Mouse (Mus musculus) embryo, embryonic 10 days (tissue): ENCODE results near the gene Dcun1d2.
A peak's percentile ranks its signal among the peaks of the same experiment; 100 is the strongest.

ENCODE experiments used
- DNase-seq: peaks from one replicate; pipeline ENCODE4 v3.0.0-alpha.2; 2015; ENCODE audit warnings: low spot score

Dcun1d2 gene

DNA sequence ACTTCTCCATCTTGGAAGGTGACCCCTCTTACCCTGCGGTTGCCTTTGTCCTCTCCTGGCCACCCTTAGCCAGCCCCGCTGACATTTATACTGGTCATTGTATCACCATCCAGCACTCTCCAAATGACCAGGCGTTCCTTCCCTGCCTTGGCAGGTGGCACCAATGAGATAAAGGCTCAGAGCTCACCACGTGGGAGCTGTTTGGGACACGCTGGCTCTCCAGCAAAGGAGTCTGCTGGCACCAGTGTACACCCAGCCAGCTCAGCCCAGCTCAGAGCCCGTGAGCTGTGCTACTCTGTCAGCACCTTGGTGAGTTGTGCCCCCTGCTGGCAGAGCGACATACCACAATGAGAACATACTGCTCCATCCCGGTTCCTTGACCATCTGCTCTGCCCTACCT lies 33.9 kb downstream of the Dcun1d2 start, which contains the start of gene Adprhl1:
Gene Adprhl1 (minus strand): TSS at position 144 of the 400 bp plus-strand sequence.
- DNase-seq = peak; percentile 80

DNA sequence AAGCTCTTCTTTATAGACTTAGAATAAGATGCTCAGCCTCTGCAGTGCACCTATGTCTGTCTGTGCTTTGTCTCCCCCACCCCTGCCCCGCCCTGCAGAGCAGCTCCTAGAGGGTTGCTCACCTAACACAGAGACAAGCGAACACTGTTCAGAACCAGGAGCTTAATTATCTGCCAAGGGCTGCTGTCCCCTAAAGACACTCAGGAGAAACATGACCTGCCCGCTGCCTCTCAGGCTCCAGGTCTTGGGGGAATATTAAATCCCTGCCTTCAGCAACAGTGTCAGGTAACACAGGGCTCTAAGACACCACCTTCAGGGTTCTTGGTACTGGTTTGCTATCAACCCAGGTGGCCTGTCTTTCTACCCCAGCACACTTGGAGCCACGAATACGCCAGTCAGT lies 34.5 kb downstream of the Dcun1d2 start:
- no peak for DNase-seq

DNA sequence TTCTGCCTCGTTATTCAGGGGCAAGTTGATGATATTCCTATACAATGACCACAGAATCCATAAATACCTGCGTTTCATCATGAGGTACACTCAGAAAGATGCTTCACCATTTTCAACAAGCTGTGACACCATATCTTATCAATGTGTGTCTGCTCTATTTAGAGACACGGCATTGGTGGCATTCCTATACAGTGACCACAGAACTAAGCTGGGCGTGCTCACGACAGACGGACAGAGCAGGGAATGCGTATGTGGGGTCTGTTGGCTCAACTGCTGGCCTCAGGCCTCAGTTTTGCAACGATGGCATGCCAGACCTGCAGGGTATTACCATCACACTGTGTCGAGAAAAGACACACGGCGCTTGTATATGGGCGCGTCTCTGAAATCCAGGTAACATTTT lies 35.1 kb downstream of the Dcun1d2 start:
- no peak for DNase-seq

DNA sequence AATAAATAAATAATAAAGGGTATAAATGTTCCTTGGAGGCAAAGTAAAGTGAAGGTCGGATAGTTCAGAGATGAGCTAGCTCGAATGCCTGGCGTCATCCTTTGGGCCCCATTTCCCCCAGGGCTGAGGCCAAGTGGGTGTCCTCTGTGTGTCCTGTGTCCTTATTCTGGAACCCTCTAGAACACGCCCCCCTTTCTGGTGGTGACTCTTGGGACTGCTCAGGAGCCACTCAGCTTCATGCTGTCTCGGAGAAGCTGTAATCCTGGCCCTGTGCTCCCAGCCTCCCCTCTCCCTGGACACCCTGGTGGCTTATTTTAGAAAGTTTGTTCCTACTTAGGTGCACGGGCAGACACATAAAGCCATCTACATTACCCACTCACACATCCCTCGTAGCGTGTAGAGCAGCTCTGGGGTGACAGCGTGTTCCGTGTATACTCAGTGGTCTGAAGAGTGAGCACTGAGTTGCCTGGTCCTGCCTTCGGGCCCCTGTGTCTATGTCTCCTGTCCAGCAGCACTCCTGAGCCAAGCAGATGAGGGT lies 43.5 kb downstream of the Dcun1d2 start:
- no peak for DNase-seq

DNA sequence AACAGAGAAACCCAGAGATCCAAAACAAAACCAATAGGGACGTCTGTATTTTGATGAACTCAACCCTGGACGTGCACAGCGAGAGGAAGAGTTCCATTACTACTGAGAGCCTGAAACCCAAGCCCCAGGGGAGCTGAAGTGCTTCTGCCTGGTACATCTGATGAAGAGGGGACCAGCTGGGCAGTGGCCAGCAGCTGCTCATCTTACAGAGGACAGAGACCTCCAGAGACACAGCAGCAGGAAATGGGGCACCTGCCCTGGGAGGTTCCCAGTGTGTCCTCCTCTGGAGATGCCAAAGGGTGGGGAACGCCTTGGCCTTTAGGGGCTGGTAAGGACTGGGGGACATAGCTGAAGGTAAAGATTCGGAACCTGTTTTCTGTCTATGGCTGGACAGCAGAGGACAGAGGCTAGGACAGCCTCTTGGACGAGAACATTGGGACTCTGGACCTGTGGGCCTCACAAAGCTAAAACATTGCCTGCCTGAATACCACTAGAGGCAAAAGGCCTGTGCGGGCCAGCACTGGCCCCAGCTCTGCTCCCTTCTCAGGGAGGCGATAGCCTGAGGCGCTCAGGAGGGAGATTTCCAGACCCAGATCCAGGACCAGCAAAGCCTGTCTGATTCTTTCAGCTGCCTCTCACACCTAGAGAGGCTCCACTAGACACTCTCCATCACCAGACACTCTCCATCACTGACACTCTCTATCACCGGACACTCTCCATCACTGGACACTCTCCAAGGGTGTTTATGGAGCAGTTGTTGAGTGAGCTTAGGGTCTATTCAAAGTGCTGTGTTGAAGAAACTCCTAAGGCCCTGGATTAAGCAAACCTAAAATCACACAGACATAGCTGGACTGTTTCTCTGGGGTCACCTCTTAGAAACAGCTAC lies 44.7 kb downstream of the Dcun1d2 start:
- DNase-seq = no peak

DNA sequence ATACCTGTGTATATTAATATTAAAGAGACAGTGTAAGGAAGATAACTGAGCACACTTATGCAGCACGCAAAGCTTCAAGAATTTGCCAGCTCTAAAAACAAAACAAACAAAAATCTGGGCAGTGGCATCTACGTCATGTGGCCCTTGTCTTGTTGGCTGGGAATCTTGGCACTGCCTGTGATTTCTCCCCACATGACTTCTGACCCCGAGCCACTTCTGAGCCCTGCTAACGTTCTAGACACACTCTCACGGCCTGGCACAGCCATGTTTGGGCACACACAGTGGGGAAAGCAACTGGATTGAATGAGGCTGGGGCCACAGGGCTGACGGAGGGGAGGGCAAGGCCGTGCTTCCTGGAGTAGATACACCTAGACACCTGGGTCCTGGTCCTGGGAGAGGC lies 47.2 kb downstream of the Dcun1d2 start:
- DNase-seq = no peak

DNA sequence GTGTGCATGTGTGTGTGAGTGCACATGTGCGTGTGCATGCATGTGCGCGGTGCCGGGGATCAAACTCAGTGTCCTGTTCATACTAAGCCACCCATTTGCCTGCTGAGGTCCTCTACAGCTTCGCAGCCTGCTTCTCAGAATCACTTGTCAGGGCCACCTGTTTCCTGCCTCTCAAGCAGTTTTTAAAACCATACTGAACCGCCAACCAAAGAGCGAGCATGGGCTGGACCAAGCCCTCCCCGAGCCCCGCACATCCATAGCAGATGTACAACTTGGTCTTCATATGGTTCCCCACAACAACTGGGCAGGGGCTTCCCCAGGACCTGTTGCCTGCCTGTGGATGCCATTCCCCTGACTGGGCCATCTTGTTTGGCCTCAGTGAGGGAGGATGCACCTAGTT lies 47.9 kb downstream of the Dcun1d2 start:
- no peak for DNase-seq

DNA sequence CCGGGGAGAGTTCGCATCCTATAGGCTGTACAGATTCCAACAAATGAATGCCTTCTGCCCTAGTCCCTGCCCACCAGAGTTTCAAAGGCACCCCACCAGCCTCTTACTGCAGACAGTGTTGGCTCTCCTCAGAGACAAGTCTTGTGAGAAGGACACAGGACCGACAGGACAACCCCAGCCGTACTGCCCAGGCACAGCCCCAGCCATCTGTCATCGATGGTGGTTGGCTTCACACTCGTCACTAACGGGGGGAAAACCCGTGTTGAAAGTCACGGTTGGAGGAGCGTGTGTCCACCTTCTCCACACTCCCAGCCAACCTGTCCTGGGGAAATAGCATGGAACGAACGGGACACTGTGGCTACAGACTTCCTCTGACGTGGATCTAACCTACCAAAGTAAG lies 53.1 kb downstream of the Dcun1d2 start:
- DNase-seq = no peak

DNA sequence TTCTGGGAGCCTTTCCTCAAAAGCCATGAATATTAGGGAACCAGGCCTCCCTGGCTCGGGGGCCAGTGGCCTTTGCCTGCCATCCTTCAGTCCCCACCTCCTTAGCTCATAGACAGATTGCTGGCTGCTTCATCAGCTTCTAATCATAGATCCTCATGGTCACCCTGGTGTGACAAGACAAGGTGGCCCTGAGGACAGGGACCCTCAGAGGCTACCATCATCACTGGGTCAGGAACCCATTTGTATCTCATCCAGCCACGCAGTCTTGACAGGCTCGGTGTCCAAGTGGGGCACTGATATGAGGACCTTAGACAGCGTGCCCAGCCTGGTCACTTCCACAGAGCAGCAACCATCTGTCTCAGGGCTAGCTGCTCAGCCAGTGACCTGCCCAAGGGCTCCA lies 57.5 kb downstream of the Dcun1d2 start:
- DNase-seq = no peak

DNA sequence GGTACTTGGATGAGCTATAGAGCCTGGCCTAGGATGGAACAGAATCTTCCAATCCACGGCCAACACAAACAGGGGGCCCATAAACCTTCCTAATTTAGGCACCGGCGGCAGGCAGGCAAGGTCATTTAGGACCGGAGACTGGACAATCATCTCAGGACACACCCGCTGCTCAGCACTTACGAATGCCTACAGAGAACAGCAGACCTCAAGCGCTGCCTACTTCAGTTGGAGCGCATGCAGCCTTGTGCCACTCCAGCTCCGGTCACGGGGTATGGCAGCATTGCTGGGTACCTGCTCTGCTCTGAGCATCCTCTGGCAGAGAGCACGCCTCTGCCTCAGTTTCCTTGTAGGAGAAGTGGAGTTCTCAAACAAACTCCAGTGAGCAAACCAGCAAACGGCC lies 58.1 kb downstream of the Dcun1d2 start:
- DNase-seq = no peak

DNA sequence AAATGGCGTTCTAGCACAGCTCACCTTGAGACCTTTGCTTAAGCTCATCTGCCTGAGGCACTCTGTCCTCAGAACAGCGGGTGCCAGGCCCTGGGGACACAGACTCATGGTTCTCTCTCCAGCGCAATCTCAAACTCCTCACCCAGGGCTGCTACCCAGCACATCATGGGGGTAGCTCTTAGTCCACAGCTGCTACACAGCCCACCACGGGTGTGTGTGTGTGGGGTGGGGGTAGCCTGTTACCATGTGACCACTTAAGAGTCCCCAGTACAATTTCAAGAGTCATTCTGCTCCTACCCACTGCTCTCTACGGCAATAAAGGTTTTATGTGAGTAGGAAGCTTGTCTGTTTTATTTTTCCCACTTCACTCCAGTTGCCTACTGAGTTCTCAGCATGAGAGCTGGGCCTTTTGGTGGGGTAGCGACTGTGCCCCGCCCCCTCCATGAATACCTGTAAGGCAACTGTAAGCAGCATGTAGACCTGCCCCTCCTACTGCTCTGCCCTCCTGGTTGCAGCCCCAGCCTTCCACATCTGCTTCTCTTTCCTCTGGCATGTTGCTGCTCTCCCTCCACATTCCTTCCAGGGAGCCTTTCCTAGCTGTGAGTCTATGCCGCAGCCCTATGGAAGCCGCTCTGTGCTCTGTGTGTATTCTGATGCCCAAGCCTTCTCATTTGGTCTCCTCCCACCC lies 58.9 kb downstream of the Dcun1d2 start:
- DNase-seq = no peak

DNA sequence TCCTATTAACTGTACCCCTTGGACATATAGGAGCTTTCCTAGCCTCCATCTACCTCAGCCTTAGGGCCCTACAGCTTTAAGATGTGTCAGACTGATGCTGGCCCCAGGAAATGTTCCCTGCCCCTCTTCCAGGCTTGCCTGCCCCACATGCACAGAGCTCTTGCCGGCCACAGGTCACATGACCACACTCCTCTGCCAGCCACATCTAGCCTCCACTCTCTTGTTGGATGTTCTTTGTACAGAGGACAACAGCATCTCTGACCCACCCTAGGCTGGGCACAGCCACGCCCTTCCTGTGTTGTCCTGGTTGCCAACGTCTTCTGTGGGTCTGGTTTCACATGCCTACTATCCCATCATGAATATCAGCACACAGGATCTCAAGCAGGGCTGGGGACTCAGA lies 60.7 kb downstream of the Dcun1d2 start:
- DNase-seq = no peak

DNA sequence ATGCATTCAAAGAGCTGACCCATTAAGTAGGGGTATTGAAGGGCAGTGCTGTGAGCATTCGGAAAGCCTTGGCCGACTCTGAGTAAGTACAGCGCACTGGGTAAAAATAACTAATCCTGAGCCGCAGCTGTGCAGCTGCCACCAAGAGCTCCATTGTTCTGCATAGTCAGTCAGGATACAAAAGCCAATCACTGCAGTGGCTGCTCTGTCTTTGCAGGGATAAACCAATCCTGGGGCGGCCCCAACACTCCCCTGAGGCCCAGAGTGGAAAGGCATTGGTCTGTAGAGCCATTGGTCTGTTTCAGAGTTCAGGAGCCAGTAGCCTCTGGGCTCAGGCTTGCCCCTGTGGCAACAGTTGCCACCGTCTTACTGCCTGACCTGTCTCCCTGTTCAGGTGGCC lies 61.6 kb downstream of the Dcun1d2 start:
- DNase-seq = peak; percentile 25

DNA sequence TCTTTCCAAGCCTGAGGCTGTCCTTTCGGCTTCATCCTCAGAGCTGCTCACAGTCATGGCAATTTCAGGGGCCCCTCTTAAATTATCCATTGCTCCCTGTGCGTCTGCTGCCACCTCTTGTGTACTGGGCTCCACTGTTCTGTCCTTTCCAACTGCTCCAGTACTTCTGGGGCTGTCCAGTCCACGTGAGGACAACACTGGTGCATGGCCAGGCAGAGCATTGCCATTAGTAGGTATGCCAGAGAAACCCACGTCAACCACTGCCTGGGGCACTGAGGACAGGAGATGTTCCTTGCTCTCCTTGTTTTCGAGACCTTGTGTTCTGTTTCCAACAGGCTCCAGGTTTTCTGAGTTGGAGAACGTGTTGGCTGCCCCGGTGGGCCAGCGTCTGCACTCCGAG lies 63.5 kb downstream of the Dcun1d2 start:
- no peak for DNase-seq

DNA sequence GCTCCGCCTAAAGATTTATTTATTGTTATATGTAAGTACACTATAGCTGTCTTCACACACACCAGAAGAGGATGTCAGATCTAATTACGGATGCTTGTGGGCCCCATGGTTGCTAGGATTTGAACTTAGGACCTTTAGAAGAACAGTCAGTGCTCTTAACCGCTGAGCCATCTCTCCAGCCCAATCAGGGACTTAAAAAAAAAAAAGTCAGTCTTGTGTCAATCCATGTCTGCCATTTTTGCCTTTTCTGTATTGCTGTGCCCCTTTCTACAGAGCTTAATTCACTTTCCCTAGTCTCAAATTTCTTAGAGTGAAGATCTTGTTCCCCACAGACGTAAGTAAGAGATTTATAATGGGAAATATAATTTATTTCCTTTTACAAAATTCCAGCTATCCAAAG lies 69.5 kb downstream of the Dcun1d2 start:
- no peak for DNase-seq

DNA sequence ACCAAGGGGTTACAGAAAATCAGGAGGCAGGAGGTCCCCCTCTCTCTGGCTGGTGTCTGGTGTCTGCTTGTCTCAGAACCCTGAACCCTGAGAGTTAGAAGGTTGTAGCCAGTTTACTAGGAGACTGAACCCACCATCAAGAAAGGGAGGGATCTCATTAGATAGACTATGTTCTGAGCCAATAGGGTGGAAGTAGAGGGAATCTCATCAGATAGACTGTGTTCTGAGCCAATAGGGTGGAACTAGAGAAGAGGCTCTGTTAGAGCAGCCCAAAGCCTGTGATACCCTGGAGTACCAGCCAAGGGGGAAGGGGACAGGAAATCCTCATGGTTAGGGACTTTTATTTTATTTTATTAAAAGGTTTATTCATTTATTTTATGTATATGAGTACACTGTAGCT lies 69.9 kb downstream of the Dcun1d2 start:
- DNase-seq = no peak

DNA sequence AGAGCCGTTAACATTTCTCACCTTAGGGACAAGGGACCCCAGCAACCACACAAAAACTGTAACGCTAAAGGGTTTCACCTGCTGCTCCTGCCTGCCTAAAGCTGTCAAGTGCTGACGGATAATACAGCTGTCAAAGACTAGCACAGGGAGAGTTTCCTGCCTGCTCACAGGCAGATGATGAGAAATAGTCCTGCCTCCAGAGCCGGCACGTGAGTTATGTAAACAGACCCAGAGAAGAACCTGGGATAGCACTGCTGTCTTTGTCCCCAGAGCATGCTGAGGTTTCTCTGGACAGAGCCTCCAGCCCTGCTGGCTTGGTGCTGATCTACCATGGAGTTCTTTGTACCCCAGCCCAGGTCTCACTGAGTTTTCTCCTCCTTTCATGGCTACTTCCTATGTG lies 70.8 kb downstream of the Dcun1d2 start:
- no peak for DNase-seq

DNA sequence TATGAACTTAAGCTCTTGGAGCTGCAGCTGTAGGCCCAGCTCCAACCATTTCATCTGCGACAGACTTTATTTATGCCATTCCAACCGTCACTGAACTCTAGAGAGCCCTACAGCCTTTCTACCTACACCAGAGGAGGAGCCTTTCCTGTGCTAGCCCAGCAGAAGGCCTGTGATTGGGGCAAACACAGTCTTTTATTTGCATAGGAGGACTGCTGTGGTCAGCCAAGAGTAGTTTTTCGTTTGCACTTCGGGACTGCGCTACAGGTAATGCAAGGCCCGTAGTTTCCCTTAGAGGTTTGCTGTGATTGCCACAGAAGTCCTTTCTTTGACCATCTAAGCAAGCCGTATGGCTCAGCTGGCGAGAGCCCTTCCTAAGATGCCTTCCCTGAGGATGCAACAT lies 71.5 kb downstream of the Dcun1d2 start:
- DNase-seq = no peak

DNA sequence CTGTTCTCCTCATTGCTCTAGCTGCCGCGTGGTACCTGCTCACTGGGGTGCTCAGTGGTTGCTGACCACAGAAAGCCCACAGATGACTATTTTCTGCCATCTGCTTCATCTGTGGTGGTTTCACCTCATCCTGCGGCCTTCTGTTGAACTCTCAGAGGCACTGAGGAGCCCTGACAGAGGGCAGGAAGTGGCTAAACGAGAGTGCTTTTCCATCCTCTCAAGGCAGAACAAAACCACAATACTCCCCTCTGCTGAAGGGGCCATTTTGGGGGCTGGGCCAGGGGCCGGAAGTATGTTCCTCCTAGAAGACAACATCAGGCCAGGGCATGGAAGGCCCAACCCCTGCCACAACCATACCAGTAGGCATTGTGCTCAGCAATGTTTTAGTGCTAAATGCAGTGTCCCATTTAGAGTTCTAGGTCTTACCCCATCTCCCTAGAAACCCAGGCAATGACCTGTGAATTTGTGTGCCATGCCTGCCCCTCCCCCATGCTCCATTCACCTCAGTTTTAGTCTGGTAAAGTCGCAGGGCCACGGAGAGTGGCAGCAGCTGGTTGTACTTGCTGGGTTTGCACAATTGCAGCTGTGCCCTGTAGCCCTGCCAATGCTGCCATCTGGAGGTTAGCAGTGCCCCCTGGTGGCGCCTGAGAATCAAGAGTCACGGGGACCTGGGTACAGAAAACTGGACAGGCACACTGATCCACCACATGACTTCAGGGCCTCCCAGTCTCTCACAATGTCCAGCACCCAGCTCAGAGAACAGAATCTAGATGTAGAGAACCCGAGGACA lies 74.3 kb downstream of the Dcun1d2 start:
- peak; percentile 89 for DNase-seq

DNA sequence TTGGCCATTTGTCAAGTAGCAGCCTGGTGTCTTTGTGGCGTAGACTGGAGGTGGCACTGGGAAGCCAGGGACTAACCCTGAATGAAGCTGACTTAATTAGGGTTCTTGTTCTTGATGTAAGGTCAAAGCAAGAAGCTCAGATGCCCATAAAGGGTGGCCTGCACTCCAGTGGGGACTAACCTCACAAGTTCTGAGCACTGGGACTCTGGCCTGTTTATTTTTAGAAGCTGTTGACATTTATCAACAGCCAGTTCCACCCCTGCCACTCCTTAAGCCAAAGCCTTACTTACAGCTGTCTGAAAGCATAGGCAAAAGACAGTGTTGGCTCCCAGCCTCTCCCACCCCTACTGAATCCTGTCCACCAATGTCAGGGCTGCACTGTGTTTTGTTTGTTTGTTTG lies 78.2 kb downstream of the Dcun1d2 start:
- DNase-seq = no peak

DNA sequence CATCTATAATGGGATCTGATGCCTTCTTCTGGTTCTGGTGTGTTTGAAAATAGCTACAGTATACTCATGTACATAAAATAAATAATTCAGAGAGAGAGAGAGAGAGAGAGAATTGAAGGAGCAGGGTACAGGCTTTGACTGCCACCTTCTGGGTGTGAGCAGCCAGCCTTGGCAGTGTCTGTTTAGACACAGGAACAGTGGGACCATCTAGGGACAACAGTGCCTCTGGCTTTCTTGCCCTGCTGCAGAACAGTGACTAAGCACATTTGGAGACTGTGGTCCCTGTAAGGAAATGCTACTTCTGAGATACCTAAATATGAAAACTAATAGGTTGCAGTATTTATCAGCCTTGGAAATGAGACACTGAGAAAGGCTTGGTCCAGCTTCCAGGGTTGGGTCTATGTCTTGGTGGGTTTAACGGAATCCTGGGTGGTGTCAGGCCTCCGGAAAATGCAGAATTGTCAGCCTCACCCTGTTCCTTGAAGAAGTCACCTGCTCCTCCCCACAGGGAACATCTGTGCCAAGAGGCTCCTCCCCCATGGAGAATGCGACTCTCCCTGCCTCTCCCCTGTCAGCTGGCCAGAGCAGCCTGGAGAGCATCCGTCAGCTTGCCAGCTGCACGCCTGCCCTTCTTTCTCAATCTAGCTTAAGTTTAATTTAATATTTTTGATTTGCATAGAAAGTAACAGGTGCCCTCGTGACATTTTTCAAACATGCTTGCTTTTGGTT lies 79.1 kb downstream of the Dcun1d2 start:
- no peak for DNase-seq

DNA sequence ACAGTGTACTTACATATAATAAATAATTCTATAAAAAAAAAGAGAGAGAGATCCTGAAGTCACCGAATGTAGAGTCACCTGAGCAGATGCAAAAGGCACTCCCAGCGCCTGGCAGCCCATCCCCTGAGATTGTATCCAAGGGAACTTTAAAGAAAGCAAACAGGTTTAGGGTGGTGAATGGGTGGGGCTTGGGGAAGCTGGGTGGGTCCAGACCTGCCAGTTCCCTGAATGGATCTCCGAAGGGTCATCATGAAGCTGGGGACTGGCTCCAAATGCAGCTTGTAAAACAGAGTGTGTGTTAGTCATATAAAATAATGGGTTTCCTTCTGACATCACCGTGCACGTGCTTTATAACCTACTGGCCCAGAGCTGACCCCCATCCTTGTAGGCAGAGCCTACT lies 81.6 kb downstream of the Dcun1d2 start:
- DNase-seq = no peak
